Mouse (Mus musculus): Measurements from ENCODE around the gene Odf3l2.

GRCm38 (mm10) chr10:79612192-79613135 lies 33.1 kb downstream of the Odf3l2 start:
- TF ChIP-seq CTCF (IDR thresholded peaks at IDR 0.05 in 2 of 3, conservative IDR thresholded peaks at IDR 0.05 in 1 of 3; ENCODE audit: control insufficient read depth in 1 of 3, insufficient read depth in 1 of 3, low read depth in 2 of 3, low read length in 3 of 3, poor library complexity in 1 of 3, severe bottlenecking in 1 of 3) (no peak), JUND (IDR thresholded peaks at IDR 0.05; ENCODE audit: low read depth, low read length) (no peak), EP300 (IDR thresholded peaks at IDR 0.05; ENCODE audit: low read depth in 1 of 2, low read length in 2 of 2) (no peak), POLR2A (IDR thresholded peaks at IDR 0.05; ENCODE audit: control insufficient read depth in 1 of 2, insufficient read depth in 1 of 2, low read depth in 1 of 2, low read length in 2 of 2, poor library complexity in 1 of 2) (no peak), POLR2AphosphoS5 (IDR thresholded peaks at IDR 0.05; ENCODE audit: borderline replicate concordance, low read depth, low read length) (no peak), NELFE (IDR thresholded peaks at IDR 0.05; ENCODE audit: low read depth, low read length) (no peak)

All from MEL (cell line).